Mouse (Mus musculus) cerebellum, adult 2 months (tissue): ENCODE results near the gene Naa25. TPM values are rescaled to one million over a fixed set of nuclear protein-coding genes. Genes with fewer than 3 reads are reported as not detected.

Experiments
- DNase-seq, 2 experiments: peaks; one replicate each; pipeline ENCODE4 v3.0.0; 2021
- H3K27ac ChIP-seq: fragments of 200-500 bp; 2 replicates; pipeline ENCODE4 v1.5.1; 2012; ENCODE audit warnings: low read length, control low read depth, inconsistent platforms; ENCODE audit not compliant: insufficient read depth
- H3K27me3 ChIP-seq: fragments of 200-500 bp; 2 replicates; pipeline ENCODE4 v1.6.1; 2012; ENCODE audit warnings: inconsistent platforms, mild to moderate bottlenecking, low read length, moderate library complexity; ENCODE audit not compliant: control insufficient read depth, insufficient read depth
- H3K4me1 ChIP-seq: fragments of 200-500 bp; 2 replicates; pipeline ENCODE4 v1.6.1; 2011; ENCODE audit warnings: low read length; ENCODE audit not compliant: control insufficient read depth, insufficient read depth
- H3K4me3 ChIP-seq: fragments of 200-500 bp; replicated peaks from 2 replicates; pipeline ENCODE3; 2011; ENCODE audit warnings: mild to moderate bottlenecking, low read depth, low read length, control low read depth; ENCODE audit not compliant: insufficient read depth
- CTCF ChIP-seq: fragments of 200-500 bp; IDR thresholded peaks from 2 replicates; pipeline ENCODE4 v1.5.1; 2011; ENCODE audit warnings: low read depth, mild to moderate bottlenecking, control low read depth, low read length, moderate library complexity, borderline replicate concordance; ENCODE audit not compliant: insufficient read depth
- POLR2A ChIP-seq: fragments of 200-500 bp; IDR thresholded peaks from 2 replicates; pipeline ENCODE4 v1.6.1; 2011; ENCODE audit warnings: low read length, control low read depth, borderline replicate concordance; ENCODE audit not compliant: insufficient read depth
- WGBS: fragments of 180-500 bp; shearing (Covaris S2); methylation state at CpG from one replicate; pipeline ENCODE4 v1.1.7; 2018; 5-methylcytosine and 5-hydroxymethylcytosine counted together
- polyA plus RNA-seq: library from polyadenylated mRNA; depleted of rRNA; stranded (reverse); fragments of >200 nt; gene quantifications from 2 replicates; pipeline ENCODE4 v1.2.3, GENCODE M21; 2012; rRNA removed

The Naa25 gene
- 19.6 and 21.2 TPM in 2 replicates for polyA plus RNA-seq

DNA sequence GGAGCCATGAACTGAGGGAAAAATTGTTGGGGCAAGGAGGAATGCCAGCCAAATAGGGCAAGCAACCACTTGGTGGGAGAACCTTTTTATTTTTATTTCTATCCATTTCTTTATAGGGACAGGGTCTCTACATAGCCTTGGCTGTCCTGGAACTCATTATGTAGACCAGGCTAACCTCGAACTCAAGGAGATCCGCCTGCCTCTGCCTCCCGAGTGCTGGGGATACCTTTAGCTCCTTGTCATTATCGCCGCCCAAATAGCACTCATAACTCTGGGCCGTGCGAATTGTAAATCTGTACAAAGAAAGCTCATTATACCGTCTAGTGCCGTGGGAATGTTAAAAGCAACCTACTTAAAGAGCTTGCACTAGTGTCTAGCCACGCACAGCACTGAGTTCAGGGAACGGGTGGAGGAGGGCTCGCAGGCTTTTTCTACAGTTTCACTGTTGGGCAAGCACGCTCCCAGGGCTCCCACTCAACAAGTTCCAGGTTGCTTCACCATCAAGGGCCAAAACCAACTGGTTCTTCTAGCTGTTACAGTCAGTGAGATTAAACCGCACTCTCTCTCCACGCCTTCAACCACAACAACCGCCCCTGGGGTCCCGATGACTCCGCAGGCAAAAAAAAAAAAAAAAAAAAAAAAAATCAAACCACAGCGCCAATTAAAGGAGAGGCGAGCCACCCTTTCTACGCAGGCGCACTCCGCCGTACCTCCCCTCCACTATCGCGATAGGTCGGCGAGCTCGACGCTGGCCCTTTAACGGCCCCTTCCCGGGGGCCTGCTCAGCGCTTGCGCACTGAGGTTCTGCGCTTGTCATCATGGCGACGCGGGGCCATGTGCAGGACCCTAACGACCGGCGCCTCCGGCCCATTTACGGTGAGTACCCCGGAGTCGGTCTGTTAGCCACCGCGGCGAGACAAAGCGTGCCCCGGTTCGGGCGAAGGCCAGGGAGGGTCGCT, at the start of gene Naa25:
Gene Naa25 (plus strand): TSS at position 750 of the 959 bp plus-strand sequence.
- Histone ChIP-seq H3K27me3 (no peaks in the 10 kb centered on the region), H3K4me1 (no peaks in the 10 kb centered on the region; the same call in 1 of the 2 replicates), H3K27ac (0 out of 2 replicates have a peak within 1 kb of the TSS, but pooled peaks have one; percentile 6), H3K4me3 (peak within 1 kb of the TSS; percentile 60)
- TF ChIP-seq POLR2A (peak; percentile 83; the same call in 1 of the 2 replicates), CTCF (no peak)
- WGBS = 8% methylated on average over 53 of the region's 53 CpGs
- DNase-seq = peak; percentile 94

DNA sequence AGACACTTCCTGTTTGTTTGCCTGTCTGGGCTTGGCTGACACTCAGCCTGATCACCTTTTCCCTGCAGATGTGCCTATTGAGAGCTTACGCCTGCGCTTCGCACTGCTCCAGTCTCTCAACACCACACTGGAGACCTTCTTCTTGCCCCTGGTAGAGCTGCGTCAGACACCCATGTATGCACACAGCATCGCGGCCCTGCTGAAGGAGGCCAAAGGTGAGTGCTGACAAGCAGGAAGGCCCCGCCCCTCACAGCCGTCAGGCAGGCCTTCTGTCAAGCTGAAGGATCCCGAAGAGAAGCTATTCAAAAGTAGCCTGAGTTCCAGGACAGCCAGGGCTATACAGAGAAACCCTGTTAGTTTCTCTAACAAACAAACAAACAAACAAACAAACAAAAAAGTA, 38.5 kb upstream of the Naa25 start:
- no peak overlapping the region for H3K27ac ChIP-seq
- WGBS = 70% methylated on average over 9 of the region's 9 CpGs
- no peak overlapping the region for H3K4me3 ChIP-seq
- DNase-seq = no peak
- TF ChIP-seq CTCF (no peak), POLR2A (no peak)
- peaks cover 12% of the 10 kb centered on the region for H3K4me1 ChIP-seq
- H3K27me3 ChIP-seq = no peaks in the 10 kb centered on the region

DNA sequence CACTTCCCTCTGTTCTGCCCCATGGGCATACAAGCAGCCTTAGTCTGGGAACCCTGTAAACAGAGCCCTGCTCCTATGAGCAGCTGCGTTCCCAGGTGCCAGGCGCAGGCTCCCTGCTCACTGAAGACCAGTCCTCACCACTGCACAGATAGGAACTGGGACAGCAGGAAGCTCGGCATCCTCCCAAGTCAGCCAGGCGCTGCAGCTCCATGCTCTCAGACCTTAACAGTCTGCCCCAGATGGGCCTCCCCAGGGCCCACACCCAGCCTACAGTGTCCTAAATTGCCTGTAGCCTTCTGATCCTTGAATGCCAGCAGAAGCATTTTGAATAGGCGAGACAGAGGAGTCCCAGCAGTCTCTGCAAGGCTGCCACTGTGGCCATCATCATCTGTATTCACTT, 36.0 kb upstream of the Naa25 start:
- no peak overlapping the region for H3K4me3 ChIP-seq
- peaks cover 16% of the 10 kb centered on the region for H3K4me1 ChIP-seq
- H3K27ac ChIP-seq = peak overlapping the region; percentile 34; the same call in 1 of the 2 replicates
- H3K27me3 ChIP-seq = no peaks in the 10 kb centered on the region
- peak; percentile 51 to 57 for DNase-seq
- TF ChIP-seq POLR2A (no peak), CTCF (no peak)
- WGBS = 45% methylated on average over 5 of the region's 5 CpGs

DNA sequence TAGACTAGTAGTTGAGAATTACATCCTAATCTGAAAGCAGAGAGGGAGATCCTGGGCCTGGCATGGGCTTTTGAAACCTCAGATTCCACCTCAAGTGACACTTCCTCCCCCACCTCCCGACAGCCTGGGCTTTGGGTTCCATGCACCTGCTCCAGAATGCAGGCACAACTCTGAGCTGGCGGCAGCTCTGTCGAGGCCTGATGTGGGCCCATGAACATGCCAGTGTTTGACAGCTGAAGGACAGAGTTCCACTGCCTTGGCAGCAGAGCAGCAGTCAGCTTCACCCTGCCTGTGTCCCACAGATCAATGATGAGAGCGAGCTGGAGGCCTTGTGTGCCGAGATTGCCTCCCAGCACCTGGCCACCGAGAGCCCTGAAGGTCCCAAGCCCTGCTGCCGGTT, 34.3 kb upstream of the Naa25 start:
- WGBS = 79% methylated on average over 7 of the region's 7 CpGs
- H3K4me1 ChIP-seq = peaks cover 29% of the 10 kb centered on the region
- no peak for DNase-seq
- no peaks in the 10 kb centered on the region for H3K27me3 ChIP-seq
- no peak for TF ChIP-seq POLR2A
- TF ChIP-seq CTCF = no peak
- H3K27ac ChIP-seq = no peak overlapping the region
- no peak overlapping the region for H3K4me3 ChIP-seq

- H3K27ac ChIP-seq = no peak overlapping the region
- no peak overlapping the region for H3K4me3 ChIP-seq
- no peak for TF ChIP-seq CTCF
- no peak for TF ChIP-seq POLR2A
- no peaks in the 10 kb centered on the region for H3K27me3 ChIP-seq
- 20% methylated on average over 16 of the region's 16 CpGs for WGBS
- DNase-seq = peak in 1 of 2 experiments; percentile 38
- peaks cover 27% of the 10 kb centered on the region for H3K4me1 ChIP-seq
These were observed 31.1 kb upstream of the Naa25 start for GRCm38 (mm10) chr5:121366449-121367225.

- 34% methylated on average over 4 of the region's 4 CpGs for WGBS
- Histone ChIP-seq H3K27ac (peak overlapping the region; percentile 41), H3K27me3 (no peaks in the 10 kb centered on the region), H3K4me3 (no peak overlapping the region), H3K4me1 (peaks cover 21% of the 10 kb centered on the region)
- TF ChIP-seq CTCF (no peak), POLR2A (no peak)
- no peak for DNase-seq
These were observed 30.5 kb upstream of the Naa25 start for GRCm38 (mm10) chr5:121367255-121367654.

DNA sequence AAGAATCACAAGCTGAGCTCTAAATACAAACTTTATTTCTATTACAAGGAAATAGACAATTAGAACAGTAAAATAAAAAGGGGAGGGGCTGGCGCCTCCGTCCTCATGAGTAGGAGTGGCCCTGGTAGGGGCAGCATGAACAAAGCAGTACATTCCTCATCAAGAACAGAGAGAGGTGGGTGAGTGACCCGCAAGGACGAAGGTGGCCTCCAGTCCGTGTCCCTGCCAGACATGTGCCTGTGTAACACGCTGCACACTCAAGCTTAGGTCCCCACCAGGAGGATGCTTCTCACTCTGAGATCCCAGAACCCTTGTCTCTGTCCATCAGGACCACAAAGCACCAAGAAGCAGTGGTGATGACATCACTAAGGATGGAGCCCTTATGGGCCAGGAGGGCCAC, 26.0 kb upstream of the Naa25 start:
- no peak overlapping the region for H3K4me3 ChIP-seq
- H3K27me3 ChIP-seq = no peaks in the 10 kb centered on the region
- WGBS = 97% methylated on average over 6 of the region's 6 CpGs

More for the DNA sequence above, 26.0 kb upstream of the Naa25 start:
- H3K27ac ChIP-seq = no peak overlapping the region
- H3K4me1 ChIP-seq = peaks cover 13% of the 10 kb centered on the region
- TF ChIP-seq CTCF (no peak), POLR2A (no peak)
- DNase-seq = no peak
